Comparison of ENCODE assay signal across 21 mouse cellular contexts in the genomic region with DNA sequence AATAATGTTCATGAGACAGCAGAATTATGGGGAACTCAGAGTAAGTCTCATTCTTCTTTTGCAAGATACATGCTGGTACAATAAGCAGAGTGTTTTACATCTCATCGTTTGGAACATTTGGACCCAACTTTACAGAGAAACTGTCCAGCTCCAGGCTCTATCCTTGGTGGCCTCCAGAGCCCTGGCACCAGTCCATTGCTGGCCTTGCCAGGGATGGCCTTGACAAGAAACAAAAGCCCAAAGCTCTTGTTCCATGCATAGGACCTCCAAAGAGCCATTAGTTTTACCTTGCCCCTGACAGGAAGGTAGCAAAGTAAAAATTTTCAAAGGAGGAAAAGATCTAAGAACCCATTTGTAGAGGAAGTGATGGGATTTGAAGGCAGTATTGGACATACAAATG.
DNase-seq lines count a peak whose midpoint lies in the region; ATAC-seq lines count a peak whose summit lies in the region.
"Had no signal": no experiment of that assay in that cellular context is flagged by ENCODE, and none has a peak within 500 bp of the region (broad histone marks: within the 10 kb centered on the region; RNA-seq: fewer than 3 reads in every experiment).

No protein-coding gene starts in this region.

- no peak overlapping the region for H3K27ac ChIP-seq in heart, embryonic 10.5 days
- no peak overlapping the region for H3K27ac ChIP-seq in heart, embryonic 11.5 days (ENCODE audit: low read depth, low read length)
- no peak overlapping the region for H3K27ac ChIP-seq in intestine, embryonic 15.5 days
- H3K27ac ChIP-seq: embryonic facial prominence, embryonic 10.5 days; forebrain, embryonic 13.5 days; hindbrain, embryonic 12.5 days had no signal

- WGBS in heart, embryonic 10.5 days, result 83% methylated on average over 1 of the region's 1 CpGs
- 91% methylated on average over 1 of the region's 1 CpGs for WGBS in heart, embryonic 11.5 days (ENCODE audit: insufficient replicate concordance)
- 85% methylated on average over 1 of the region's 1 CpGs for WGBS in intestine, embryonic 15.5 days

- no peaks in the 10 kb centered on the region for H3K36me3 ChIP-seq in heart, embryonic 10.5 days
- H3K36me3 ChIP-seq in heart, embryonic 11.5 days (ENCODE audit: control insufficient read depth, insufficient read depth, low read length), result no peaks in the 10 kb centered on the region
- no peaks in the 10 kb centered on the region for H3K36me3 ChIP-seq in intestine, embryonic 15.5 days
- H3K36me3 ChIP-seq: embryonic facial prominence, embryonic 10.5 days; G1E; hindbrain, embryonic 12.5 days had no signal

- no peaks in the 10 kb centered on the region for H3K9me3 ChIP-seq in heart, embryonic 10.5 days
- no peaks in the 10 kb centered on the region for H3K9me3 ChIP-seq in heart, embryonic 11.5 days (replicated peaks; ENCODE audit: control insufficient read depth, low read length)
- H3K9me3 ChIP-seq in intestine, embryonic 15.5 days, result no peaks in the 10 kb centered on the region
- H3K9me3 ChIP-seq: embryonic facial prominence, embryonic 10.5 days; forebrain, embryonic 13.5 days; G1E; hindbrain, embryonic 12.5 days had no signal

- ATAC-seq in heart, embryonic 11.5 days (replicated peaks; ENCODE audit: insufficient number of reproducible peaks, low FRiP score, low TSS enrichment), result no peak
- ATAC-seq in intestine, embryonic 15.5 days, result no peak
- ATAC-seq: CD4-positive, CD25-positive, alpha-beta regulatory T cell, adult 4 months; forebrain, embryonic 13.5 days; hindbrain, embryonic 16.5 days; inflammation-experienced regulatory T-cells, adult 6 months had no signal

- H3K27me3 ChIP-seq in heart, embryonic 10.5 days (ENCODE audit: insufficient read depth, poor library complexity, severe bottlenecking), result no peaks in the 10 kb centered on the region
- no peaks in the 10 kb centered on the region for H3K27me3 ChIP-seq in heart, embryonic 11.5 days (ENCODE audit: control insufficient read depth, insufficient read depth, low read length)
- no peaks in the 10 kb centered on the region for H3K27me3 ChIP-seq in intestine, embryonic 15.5 days (replicated peaks)
- H3K27me3 ChIP-seq: forebrain, embryonic 13.5 days; hindbrain, embryonic 12.5 days had no signal

- no peak overlapping the region for H3K9ac ChIP-seq in heart, embryonic 11.5 days (ENCODE audit: low read depth, low read length)
- no peak overlapping the region for H3K9ac ChIP-seq in intestine, embryonic 15.5 days
- H3K9ac ChIP-seq: forebrain, embryonic 13.5 days; hindbrain, embryonic 12.5 days had no signal

- DNase-seq in adrenal gland, adult (ENCODE audit: inconsistent age in 2 of 2, low spot score in 1 of 2), result peak; percentile 65 to 86
- DNase-seq in adrenal gland, postnatal 4 days (ENCODE audit: low spot score in 2 of 2), result no peak
- DNase-seq in heart, embryonic 10.5 days (ENCODE audit: low spot score), result peak; percentile 38
- peak; percentile 77 for DNase-seq in adrenal gland, adult 2 months
- peak; percentile 69 for DNase-seq in adrenal gland, postnatal 25 days
- no peak for DNase-seq in layer of hippocampus, adult 9-11 months
- DNase-seq: B cell, adult 2 months; cerebellum, adult 11-12 months; cerebellum, adult 9-11 months; heart, postnatal 10 days; heart, postnatal 4 days; kidney, adult 18-20 months had no signal

- H3K4me2 ChIP-seq in heart, embryonic 11.5 days, result no peak overlapping the region
- H3K4me2 ChIP-seq in intestine, embryonic 15.5 days (replicated peaks), result no peak overlapping the region
- H3K4me2 ChIP-seq: forebrain, embryonic 13.5 days; hindbrain, embryonic 12.5 days had no signal

- no peak overlapping the region for H3K4me3 ChIP-seq in heart, embryonic 10.5 days
- no peak overlapping the region for H3K4me3 ChIP-seq in heart, embryonic 11.5 days (ENCODE audit: low read depth, low read length)
- H3K4me3 ChIP-seq in intestine, embryonic 15.5 days (replicated peaks), result no peak overlapping the region
- H3K4me3 ChIP-seq: embryonic facial prominence, embryonic 10.5 days; forebrain, embryonic 13.5 days; hindbrain, embryonic 12.5 days had no signal

- H3K4me1 ChIP-seq in heart, embryonic 10.5 days, result peaks cover 6% of the 10 kb centered on the region; the same call in 1 of the 2 replicates
- no peaks in the 10 kb centered on the region for H3K4me1 ChIP-seq in heart, embryonic 11.5 days (ENCODE audit: control insufficient read depth, insufficient read depth, low read length)
- no peaks in the 10 kb centered on the region for H3K4me1 ChIP-seq in intestine, embryonic 15.5 days (replicated peaks)

Comparison
In these comparisons a context has a peak if more than half of its experiments do, and no peak if none do; other contexts are left out.
1. DNase-seq: peak in adrenal gland, adult (2 of 2), heart, embryonic 10.5 days (single experiment), adrenal gland, adult 2 months (single experiment) and adrenal gland, postnatal 25 days (single experiment); none in adrenal gland, postnatal 4 days (0 of 2) and layer of hippocampus, adult 9-11 months (single experiment).